Mouse (Mus musculus): ENCODE measurements around the gene Efcab2. TPM values are rescaled to one million over a fixed set of nuclear protein-coding genes. Genes with fewer than 3 reads are reported as not detected.

The Efcab2 gene
- total RNA-seq (2017), result 2.7 to 5.7 TPM (median 5.0 TPM) in 3 replicates

DNA sequence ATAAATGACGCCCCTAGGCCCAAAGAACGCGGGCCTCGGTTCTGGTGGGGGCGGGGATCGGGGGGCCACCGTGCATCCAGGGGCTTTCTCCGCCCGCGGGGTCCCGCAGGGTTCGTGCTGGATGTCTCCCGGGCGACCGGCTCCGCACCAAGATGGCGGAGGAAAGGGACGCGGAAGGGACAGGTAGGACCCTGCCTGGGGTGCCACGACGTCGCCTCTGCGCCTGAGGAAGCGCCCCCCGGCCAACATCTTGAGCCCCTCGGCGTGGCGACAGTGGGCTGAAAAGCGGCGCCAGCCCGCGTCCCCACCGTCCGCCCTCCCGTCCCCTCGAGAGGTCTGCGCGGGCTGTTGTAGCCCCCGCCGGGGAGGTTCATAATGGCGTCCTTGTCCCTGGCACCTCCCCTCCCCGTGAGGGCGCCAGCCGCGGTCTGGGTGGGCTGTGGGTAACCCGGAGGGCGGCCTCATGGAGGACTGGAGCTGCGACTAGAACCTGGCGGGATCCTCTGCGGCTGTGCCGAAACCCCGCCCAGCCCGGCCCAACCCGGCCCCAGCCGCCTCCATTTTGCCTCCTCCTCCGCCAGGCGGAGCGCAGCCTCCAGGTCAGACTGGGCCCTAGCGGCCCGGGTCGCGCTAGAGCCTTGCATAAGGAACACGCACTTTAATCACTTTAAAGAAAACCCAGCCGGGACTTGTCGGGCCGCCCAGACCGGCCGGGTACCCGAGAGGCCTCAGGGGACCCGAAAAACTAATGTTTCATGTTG, at the start of gene Efcab2:
Gene Efcab2 (plus strand): TSS at position 135 of the 761 bp plus-strand sequence.
- peak; percentile 87 for ATAC-seq (replicated peaks; ENCODE audit: insufficient number of reproducible peaks, low FRiP score, low TSS enrichment, poor library complexity, severe bottlenecking)

DNA sequence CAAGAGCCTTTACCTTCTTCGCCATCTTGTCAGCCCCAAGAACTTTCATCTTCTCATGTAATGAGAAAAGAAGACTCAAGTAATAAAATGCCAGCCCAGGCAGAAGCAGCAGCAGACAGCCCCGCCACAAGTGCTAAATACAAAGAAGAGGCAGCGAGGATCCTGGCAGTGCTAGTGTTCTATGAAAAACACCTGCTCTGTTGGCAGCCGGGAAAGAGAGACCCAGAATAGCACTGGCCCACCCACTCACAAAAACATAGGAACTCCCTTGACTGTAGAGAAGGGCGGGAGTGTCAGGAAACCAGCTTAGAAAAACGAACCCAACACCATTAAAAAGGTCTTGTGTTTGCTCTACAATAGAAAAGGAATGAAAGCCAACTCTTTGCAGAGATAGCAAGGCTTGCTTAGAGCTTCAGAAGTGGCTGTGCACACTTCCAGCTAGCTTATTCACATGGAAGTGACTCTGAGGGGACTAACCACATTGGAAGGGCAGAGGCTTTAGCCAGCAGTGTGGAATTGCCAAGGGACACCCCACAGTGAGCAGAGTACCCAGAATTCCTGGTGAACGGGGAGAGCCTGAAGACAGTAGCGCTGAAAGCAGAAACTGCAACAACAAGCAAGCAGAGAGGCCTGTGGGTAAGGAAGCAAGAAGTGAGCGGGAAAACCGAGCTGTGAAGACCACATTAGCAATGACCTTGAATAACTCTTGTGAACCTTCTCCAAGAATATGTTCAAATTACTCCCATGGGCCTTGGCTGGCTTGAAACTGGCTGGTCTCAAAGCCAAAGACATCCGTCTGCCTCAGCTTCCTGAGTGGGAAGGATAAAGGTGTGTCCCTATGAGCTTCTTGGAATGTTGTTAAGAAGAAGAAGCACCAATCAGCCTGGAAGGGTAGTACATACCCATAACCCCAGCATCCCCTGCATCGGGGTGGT, 47.8 kb upstream of the Efcab2 start:
- ATAC-seq (replicated peaks; ENCODE audit: insufficient number of reproducible peaks, low FRiP score, low TSS enrichment, poor library complexity, severe bottlenecking), result no peak

DNA sequence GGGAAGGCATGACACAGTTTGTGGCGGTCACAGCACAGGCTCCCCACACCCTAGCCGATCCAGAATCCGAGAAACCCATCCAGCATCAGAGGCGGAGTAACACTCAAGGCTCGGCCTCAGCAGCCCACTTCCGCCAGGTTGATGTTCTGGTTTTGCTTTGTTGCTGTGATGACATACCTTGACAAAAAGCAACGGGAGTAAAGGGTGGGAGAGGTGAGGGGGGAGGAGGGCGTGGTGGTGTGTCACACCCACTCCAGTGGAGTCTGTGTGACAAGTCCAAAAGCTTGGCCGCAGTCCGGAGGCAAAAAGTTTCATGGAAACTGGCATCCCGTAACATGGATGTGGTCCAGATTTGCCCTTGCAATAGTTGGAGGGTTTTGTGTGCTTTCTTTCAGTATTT, 45.6 kb upstream of the Efcab2 start:
- ATAC-seq (replicated peaks; ENCODE audit: insufficient number of reproducible peaks, low FRiP score, low TSS enrichment, poor library complexity, severe bottlenecking), result no peak

DNA sequence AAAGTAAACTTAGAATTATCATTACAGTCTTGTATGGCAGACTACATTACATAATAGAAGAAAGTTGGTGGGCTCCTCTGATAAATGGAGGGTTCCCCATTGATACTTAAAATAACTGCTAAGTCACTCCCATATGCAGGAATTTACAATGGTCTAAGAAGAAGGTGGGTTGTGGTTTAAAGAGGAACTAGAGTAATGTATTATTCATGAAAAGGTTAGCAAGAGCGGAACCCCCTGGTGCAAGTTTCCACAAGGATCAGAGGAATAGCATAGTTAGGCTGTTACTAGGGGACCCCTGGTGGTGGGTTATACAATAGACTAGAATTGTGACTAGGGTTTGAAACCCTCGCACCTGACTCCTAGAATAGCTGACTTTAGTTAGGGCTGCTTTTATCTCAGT, 45.2 kb upstream of the Efcab2 start:
- no peak for ATAC-seq (replicated peaks; ENCODE audit: insufficient number of reproducible peaks, low FRiP score, low TSS enrichment, poor library complexity, severe bottlenecking)

DNA sequence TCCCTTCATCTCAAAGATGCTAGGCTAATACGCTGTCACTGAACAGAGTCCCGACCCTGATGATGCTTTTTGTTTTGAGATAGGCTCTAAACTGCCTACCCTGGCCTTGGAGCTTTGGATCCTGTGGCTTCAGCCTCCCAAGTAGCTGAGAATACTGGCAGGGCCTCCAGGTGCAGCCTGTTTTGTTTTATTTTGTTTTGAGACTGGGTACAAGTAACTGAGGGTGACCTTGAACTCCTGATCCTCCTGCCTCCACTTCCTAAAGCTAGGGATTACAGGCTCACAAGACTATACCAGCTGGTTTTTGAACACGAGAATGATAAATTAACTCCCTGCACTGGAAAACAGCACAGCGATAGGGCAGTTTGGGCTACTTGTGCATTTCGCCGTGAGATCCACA, 40.7 kb upstream of the Efcab2 start:
- no peak for ATAC-seq (replicated peaks; ENCODE audit: insufficient number of reproducible peaks, low FRiP score, low TSS enrichment, poor library complexity, severe bottlenecking)

DNA sequence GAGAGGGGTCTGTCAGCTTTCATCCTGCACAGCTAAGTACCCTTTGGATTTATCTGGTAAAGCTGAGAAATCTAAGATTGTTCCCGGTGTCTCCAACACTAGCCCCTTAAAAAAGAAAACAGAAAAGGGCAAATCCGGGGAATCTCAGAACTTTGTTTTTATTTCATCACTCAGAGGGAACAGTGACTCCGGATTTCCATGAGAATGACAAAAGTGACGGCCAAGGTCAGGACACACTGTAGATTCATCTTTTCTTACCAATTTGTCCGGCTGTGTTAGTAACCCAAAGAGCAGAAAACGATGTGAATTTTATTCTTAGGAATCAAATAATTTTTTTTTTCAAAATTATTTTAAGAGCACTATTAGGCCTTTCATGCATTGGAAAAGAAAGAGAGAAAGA, 37.8 kb upstream of the Efcab2 start:
- no peak for ATAC-seq (replicated peaks; ENCODE audit: insufficient number of reproducible peaks, low FRiP score, low TSS enrichment, poor library complexity, severe bottlenecking)

DNA sequence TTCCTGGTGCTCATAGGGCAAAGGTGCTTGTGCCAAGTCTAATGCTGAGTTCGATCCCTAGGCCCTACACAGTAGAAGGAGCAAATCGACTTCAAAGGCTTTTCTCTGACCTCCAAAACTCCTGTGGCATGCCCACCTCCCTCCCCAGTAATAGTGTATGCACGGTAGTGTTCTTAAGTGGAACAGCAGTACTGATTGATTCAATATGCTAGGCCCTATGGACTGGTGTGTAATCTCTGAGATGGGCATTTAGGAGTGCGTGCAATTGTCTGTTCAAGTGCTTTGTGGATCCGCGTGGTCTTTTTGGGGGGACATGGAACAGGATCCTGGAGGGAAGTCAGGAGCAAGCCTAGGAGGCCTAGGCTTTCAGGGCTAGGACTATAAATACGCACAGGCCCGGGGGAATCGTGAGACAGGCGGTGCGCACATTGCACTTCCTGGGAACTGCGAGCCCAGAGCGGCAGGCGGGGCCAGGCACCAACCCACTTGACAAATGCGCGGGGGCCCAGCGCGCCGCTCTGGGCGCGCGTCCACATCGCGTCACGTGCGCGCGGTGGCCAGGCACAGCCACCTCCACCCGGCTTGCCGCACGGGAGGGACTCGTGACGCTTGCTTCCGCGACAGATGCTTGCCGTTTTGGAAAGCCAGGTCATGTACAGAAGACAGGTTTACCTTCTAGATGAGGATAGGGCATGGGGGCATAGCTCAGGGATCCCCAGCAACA, 37.2 kb upstream of the Efcab2 start:
- ATAC-seq (replicated peaks; ENCODE audit: insufficient number of reproducible peaks, low FRiP score, low TSS enrichment, poor library complexity, severe bottlenecking), result peak; percentile 83

DNA sequence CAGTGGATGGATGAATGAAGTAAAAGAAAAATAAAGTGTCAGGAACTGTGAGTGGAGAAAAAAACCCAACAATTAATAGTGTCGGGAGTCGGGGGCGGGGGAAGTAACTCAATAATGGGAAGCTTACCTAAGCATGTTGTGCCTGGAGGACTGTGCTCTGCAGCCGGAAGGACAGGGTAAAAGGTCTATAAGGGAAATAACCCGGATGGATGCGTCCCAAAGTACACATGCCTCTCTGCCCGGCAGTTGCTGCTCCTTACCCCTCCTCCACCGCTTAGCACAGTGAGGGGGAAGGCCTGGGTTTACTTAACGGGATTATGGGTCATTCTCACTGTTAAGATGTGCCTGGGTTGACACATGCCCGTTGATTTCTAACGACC, 36.6 kb upstream of the Efcab2 start:
- peak; percentile 52; the same call in 1 of the 2 replicates for ATAC-seq (replicated peaks; ENCODE audit: insufficient number of reproducible peaks, low FRiP score, low TSS enrichment, poor library complexity, severe bottlenecking)

DNA sequence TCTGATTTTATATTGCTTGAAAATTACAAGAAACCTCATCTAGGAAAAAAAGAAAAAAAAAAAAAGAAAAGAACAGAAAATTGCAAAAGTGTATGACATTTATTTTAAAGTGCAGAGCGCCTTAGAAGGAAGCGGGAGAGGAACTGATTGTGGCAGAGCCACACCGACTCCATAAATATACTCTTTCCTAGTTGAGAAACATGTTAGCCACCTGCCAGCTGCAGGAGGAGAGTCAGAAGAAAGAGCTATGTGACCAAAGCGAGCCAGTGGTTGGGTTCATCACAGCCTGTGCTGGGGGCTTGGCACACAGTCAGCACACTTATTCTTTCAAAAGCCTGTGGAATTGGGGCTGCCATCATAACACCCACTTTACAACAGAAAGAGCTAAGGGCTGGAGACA, 33.2 kb upstream of the Efcab2 start:
- ATAC-seq (replicated peaks; ENCODE audit: insufficient number of reproducible peaks, low FRiP score, low TSS enrichment, poor library complexity, severe bottlenecking), result no peak

DNA sequence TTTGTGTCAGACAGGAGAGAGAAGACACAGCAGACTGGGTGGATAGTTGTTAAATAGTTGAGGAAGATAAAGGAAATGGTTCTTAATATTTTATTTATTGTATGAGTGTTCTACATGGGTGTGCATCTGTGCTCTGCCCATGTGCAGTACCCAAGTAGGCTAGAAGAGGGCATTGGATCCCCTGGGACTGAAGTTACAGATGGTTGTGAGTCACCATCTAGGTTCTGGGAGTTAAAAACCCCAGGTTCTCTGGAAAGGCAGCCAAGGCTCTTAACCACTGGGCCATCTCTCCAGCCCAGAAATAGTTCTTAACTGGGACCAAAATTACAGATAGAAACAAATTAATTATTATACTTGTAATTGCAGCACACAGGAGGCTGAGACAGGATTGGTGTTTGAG, 30.5 kb upstream of the Efcab2 start:
- no peak for ATAC-seq (replicated peaks; ENCODE audit: insufficient number of reproducible peaks, low FRiP score, low TSS enrichment, poor library complexity, severe bottlenecking)

DNA sequence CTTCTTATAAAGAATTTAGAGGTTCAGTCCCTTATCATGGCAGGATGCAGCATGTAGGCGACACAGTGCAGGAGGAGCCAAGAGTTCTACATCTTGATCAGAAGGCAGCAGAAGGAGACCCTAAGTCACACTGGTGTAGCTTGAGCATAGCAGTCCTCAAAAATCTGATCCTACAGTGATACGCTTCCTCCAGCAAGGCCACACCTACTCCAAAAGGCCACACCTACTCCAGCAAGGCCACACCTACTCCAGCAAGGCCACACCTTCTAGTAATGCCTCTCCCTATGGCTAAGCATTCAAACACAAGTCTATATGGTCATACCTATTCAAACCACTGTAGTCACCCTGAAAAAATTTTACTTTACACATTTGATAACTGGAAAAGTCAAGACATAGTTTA, 29.8 kb upstream of the Efcab2 start:
- no peak for ATAC-seq (replicated peaks; ENCODE audit: insufficient number of reproducible peaks, low FRiP score, low TSS enrichment, poor library complexity, severe bottlenecking)

DNA sequence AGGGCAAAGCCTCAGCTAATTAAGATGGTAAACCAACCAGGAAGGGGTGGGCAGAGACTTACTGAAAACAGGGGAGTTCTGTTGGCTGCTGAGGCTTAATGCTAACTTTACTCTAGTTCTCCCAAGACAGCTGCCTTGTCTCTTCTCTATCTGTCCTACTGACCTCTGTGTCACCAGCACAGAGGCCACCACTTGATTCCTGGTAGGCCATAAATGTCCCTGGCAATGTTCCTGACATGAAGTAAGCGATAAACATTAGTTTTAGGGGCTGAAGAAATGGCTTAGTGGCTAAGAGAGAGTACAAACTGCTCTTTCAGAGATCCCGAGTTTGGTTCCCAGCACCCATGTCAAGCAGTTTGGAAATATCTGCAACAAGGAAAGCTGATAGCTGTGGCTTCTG, 29.0 kb upstream of the Efcab2 start:
- ATAC-seq (replicated peaks; ENCODE audit: insufficient number of reproducible peaks, low FRiP score, low TSS enrichment, poor library complexity, severe bottlenecking), result no peak

DNA sequence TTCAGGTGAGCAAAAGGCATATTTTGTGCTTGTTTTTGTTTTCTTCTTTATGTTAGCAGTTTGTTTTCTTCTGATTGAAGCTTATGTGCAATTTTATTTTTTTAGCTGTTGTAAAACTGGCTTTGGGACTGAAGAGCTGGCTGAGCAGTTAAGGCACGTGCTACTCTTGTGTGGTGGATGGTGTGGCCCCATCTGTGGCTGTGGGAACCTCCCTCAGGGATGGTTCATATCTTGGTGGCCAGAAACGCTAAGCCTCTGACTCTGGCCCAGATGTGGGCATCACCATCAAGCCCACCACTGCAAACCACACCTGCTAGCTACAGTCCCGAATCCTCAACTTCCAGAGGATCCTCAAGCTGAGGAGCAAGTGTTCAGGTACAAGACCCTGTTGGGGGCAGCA, 27.8 kb upstream of the Efcab2 start:
- no peak for ATAC-seq (replicated peaks; ENCODE audit: insufficient number of reproducible peaks, low FRiP score, low TSS enrichment, poor library complexity, severe bottlenecking)

DNA sequence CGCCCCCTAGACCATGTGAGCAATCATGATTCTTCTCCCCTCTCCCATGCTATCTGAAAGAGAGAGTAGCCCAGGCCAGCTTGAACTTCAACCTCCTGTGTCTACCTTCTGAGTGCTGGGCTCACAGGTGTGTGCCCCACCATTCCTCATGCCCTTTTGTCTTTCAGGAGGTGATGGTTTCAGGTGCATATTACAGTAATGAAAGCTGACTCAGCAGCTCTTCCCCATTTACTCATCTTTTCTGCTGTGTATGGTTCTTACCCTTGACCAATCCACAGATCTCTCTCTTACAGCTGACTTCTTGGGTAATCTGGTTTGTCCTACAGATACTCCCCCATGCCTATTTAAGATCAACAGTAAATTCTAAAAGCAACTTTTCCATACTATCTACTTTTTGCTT, 26.7 kb upstream of the Efcab2 start:
- ATAC-seq (replicated peaks; ENCODE audit: insufficient number of reproducible peaks, low FRiP score, low TSS enrichment, poor library complexity, severe bottlenecking), result no peak

DNA sequence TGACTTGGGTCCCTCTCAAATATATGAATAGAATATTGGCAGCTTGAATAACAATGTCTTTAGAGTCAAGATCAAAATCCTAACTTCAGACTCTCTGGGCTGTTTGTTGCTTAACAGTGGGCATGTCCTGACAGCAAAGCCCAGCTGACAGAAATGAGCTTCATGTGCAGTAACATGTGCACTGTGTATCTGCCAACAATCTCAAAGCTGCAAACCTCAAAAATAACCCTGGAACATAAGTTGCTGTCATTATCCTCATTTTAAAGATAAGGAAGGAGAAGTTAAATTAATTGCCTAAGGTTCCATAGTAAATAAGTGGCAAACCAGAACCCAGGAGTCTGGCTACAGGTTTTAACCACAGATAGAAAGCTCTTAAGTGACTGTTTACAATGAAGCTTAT, 23.7 kb upstream of the Efcab2 start:
- no peak for ATAC-seq (replicated peaks; ENCODE audit: insufficient number of reproducible peaks, low FRiP score, low TSS enrichment, poor library complexity, severe bottlenecking)

DNA sequence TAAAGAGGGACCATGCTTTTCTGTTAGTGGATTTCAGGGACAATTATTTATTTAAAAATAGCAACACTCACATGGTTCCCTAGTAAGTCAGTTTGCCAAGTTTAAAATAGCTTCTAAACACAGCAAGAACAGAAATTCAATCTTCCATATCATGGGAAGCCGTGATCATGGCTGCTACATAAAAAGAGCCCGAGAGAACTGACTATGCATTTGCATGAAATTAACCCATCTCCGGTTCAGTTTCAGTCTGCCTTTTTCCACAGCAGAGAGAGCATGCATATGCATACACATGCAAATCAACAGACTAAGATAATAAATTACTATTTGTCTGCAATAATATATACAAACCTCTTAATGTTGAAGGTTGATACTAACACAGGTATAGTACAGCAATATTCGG, 17.1 kb upstream of the Efcab2 start:
- no peak for ATAC-seq (replicated peaks; ENCODE audit: insufficient number of reproducible peaks, low FRiP score, low TSS enrichment, poor library complexity, severe bottlenecking)

DNA sequence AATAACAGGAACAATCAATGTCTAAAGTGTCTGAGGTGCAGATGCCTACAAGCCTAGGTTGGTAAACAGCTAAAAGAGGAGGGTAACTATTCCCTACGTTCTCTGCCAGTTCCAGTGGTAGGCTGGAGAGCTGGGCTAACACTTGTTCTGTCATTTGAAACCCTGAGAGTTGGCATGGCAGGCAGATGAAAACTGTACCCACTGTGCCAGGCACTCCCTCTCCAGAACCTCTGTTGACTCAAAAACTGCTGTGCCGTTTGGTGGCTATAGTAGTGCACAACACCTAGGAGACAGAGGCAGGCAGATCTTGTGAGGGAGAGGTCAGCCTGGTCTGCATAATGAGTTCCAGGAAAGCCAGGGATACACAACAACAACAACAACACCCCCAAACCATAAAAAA, 16.5 kb upstream of the Efcab2 start:
- ATAC-seq (replicated peaks; ENCODE audit: insufficient number of reproducible peaks, low FRiP score, low TSS enrichment, poor library complexity, severe bottlenecking), result no peak

DNA sequence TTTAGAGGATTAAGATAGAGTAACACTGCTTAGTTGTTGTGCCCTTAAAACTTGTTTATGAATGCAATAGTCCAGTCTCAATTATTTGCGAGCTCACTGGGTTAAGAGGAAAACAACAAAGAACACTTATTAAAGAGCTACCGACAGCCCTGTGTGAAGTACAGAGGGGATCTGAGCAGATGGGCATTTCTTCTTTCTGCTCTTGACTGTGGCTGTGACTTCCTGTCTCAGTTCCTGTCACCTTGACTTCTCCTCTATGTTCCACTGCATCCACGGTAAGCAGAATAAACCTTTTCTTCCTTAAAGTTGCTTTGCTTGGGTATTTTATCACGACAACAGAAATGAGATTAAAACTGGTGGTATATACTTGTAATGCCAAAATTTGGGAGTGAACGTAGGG, 12.9 kb upstream of the Efcab2 start:
- ATAC-seq (replicated peaks; ENCODE audit: insufficient number of reproducible peaks, low FRiP score, low TSS enrichment, poor library complexity, severe bottlenecking), result 0 out of 2 replicates have a peak, but pooled peaks have one; percentile 53

DNA sequence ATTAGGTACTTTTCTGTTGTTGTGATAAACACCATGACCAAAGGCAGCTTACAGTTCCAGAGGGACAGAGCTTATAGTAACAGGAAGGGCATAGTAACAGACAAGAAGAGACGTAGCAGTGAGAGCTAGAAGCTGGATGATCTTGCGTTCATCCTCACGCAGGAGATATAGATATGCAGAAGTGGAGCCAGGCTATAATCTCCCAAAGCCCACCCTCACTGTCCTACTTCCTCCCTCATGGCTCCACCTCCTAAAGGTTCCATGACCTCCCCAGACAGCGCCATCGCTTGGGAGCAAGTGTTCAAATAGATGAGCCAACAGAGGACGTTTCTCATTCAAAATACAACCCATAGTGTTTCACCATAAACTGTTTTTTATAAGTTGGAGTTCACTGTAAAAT, 10.8 kb upstream of the Efcab2 start:
- no peak for ATAC-seq (replicated peaks; ENCODE audit: insufficient number of reproducible peaks, low FRiP score, low TSS enrichment, poor library complexity, severe bottlenecking)
